Comparison of ENCODE assay signal across 8 mouse cellular contexts in genomic region chr9:83537921-83538536, GRCm38 (mm10). TPM values are rescaled to one million over a fixed set of nuclear protein-coding genes. Genes with fewer than 3 reads are reported as not detected.
A peak's percentile ranks its signal among the peaks of the same experiment; 100 is the strongest.
DNase-seq lines count a peak whose midpoint lies in the region; ATAC-seq and TF ChIP-seq lines count a peak whose summit lies in the region.
"Had no signal": no experiment of that assay in that cellular context is flagged by ENCODE, and none has a peak within 500 bp of the region (broad histone marks: within the 10 kb centered on the region; RNA-seq: fewer than 3 reads in every experiment).

No protein-coding gene starts in this region.

- H3K27me3 ChIP-seq in forebrain, embryonic 15.5 days: no peaks in the 10 kb centered on the region
- no peaks in the 10 kb centered on the region for H3K27me3 ChIP-seq in midbrain, embryonic 13.5 days
- no peaks in the 10 kb centered on the region for H3K27me3 ChIP-seq in kidney, embryonic 16.5 days (ENCODE audit: insufficient read depth, low read length)

- peak overlapping the region; percentile 62 for H3K27ac ChIP-seq in layer of hippocampus, adult 2 months
- H3K27ac ChIP-seq in forebrain, embryonic 15.5 days (replicated peaks): peak overlapping the region; percentile 66
- H3K27ac ChIP-seq in midbrain, embryonic 13.5 days: peak overlapping the region; percentile 44; the same call in 1 of the 2 replicates
- no peak overlapping the region for H3K27ac ChIP-seq in kidney, embryonic 16.5 days (ENCODE audit: low read length)

- TF ChIP-seq CTCF in layer of hippocampus, adult 2 months (conservative IDR thresholded peaks at IDR 0.05): no peak

- no peak for DNase-seq in layer of hippocampus, adult 2 months (ENCODE audit: low spot score in 2 of 2)
- no peak for DNase-seq in layer of hippocampus, adult 9-10 months (ENCODE audit: low spot score)
- peak; percentile 59 for DNase-seq in brain, adult 2 months (ENCODE audit: low read depth, low spot score)
- DNase-seq: kidney, adult 11 months had no signal

- H3K9me3 ChIP-seq in forebrain, embryonic 15.5 days: no peaks in the 10 kb centered on the region
- H3K9me3 ChIP-seq in midbrain, embryonic 13.5 days: no peaks in the 10 kb centered on the region
- no peaks in the 10 kb centered on the region for H3K9me3 ChIP-seq in kidney, embryonic 16.5 days (ENCODE audit: low read length)

- H3K4me1 ChIP-seq in forebrain, embryonic 15.5 days: peaks cover 11% of the 10 kb centered on the region
- peaks cover 8% of the 10 kb centered on the region for H3K4me1 ChIP-seq in midbrain, embryonic 13.5 days (replicated peaks)
- H3K4me1 ChIP-seq in kidney, embryonic 16.5 days (ENCODE audit: insufficient read depth, low read length): peaks cover 16% of the 10 kb centered on the region

- no peaks in the 10 kb centered on the region for H3K36me3 ChIP-seq in forebrain, embryonic 15.5 days
- no peaks in the 10 kb centered on the region for H3K36me3 ChIP-seq in midbrain, embryonic 13.5 days
- no peaks in the 10 kb centered on the region for H3K36me3 ChIP-seq in kidney, embryonic 16.5 days (ENCODE audit: insufficient read depth, low read length)

- WGBS in forebrain, embryonic 15.5 days: 37% methylated on average over 15 of the region's 15 CpGs
- WGBS in midbrain, embryonic 13.5 days: 48% methylated on average over 15 of the region's 15 CpGs
- 61% methylated on average over 15 of the region's 15 CpGs for WGBS in kidney, embryonic 16.5 days

- peak; percentile 73 for ATAC-seq in forebrain, embryonic 15.5 days (replicated peaks)
- ATAC-seq in midbrain, embryonic 13.5 days: peak; percentile 70; the same call in 1 of the 2 replicates
- no peak for ATAC-seq in inflammation-experienced regulatory T-cells, adult 6 months
- ATAC-seq in kidney, embryonic 16.5 days (ENCODE audit: low FRiP score, low TSS enrichment): no peak

- H3K4me2 ChIP-seq in forebrain, embryonic 15.5 days (replicated peaks): no peak overlapping the region
- no peak overlapping the region for H3K4me2 ChIP-seq in midbrain, embryonic 13.5 days (replicated peaks)
- H3K4me2 ChIP-seq in kidney, embryonic 16.5 days (replicated peaks; ENCODE audit: low read depth, low read length): no peak overlapping the region

- H3K9ac ChIP-seq in forebrain, embryonic 15.5 days (replicated peaks): no peak overlapping the region
- no peak overlapping the region for H3K9ac ChIP-seq in midbrain, embryonic 13.5 days (replicated peaks)
- no peak overlapping the region for H3K9ac ChIP-seq in kidney, embryonic 16.5 days (replicated peaks; ENCODE audit: low read length)

- H3K4me3 ChIP-seq in layer of hippocampus, adult 2 months: no peak overlapping the region
- no peak overlapping the region for H3K4me3 ChIP-seq in forebrain, embryonic 15.5 days
- no peak overlapping the region for H3K4me3 ChIP-seq in midbrain, embryonic 13.5 days (replicated peaks)
- H3K4me3 ChIP-seq in kidney, embryonic 16.5 days (ENCODE audit: low read length): no peak overlapping the region

RNA-seq across cellular contexts. Expression of gene Sh3bgrl2, which starts 10.1 kb away (rescaled TPM):
- total RNA-seq in layer of hippocampus, adult 2 months (2021): 10 to 100 TPM; 26.1 to 28.7 TPM
- 21.4 and 21.7 TPM in 2 replicates for polyA plus RNA-seq in forebrain, embryonic 15.5 days (2015; fragmentation: Nextera tagmentation; extraction: Ambion mirVana)
- 5.0 and 6.1 TPM in 2 replicates for polyA plus RNA-seq in midbrain, embryonic 13.5 days (2015; fragmentation: Nextera tagmentation; extraction: Ambion mirVana)
- 10 to 100 TPM in 2 of 3 experiments, under 1 TPM in 1; 0.96 to 17.1 (median 11.0) TPM for polyA plus RNA-seq in inflammation-experienced regulatory T-cells, adult 6 months (2017; shearing (Covaris generic))
- 19.0 and 22.2 TPM in 2 replicates for polyA plus RNA-seq in kidney, embryonic 16.5 days (2015; fragmentation: Nextera tagmentation; extraction: Ambion mirVana)

Comparison
In these comparisons a context has a peak if more than half of its experiments do, and no peak if none do; other contexts are left out.
1. ATAC-seq: peak in forebrain, embryonic 15.5 days (single experiment) and midbrain, embryonic 13.5 days (single experiment); none in inflammation-experienced regulatory T-cells, adult 6 months (single experiment) and kidney, embryonic 16.5 days (single experiment).